ENCODE assay signal across 9 mouse cellular contexts in the genomic region with DNA sequence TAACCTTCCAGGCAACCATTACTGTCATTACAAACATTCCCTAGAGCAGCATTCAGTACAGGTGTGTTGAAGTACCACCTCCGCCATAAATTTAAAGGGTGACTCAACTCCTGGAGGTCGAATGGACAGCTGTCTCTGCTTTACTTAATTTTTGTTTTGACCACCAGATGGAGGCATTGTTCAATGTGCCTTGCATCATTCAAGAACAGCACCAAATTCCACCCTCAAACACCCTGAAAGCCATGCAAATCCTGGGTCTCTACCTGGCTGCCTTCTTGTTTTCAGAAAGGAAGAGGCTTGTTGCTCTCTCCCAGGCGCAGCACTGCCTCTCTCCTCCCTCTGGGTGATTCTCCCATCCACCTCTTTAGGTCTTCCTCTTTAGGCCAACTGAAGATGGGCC.
DNase-seq lines count a peak whose midpoint lies in the region; ATAC-seq and TF ChIP-seq lines count a peak whose summit lies in the region.
"Had no signal": no experiment of that assay in that cellular context is flagged by ENCODE, and none has a peak within 500 bp of the region (broad histone marks: within the 10 kb centered on the region; RNA-seq: fewer than 3 reads in every experiment).

No protein-coding gene starts in this region.

- no peak; the same call in 1 of the 2 replicates for ATAC-seq in embryonic facial prominence, embryonic 11.5 days (replicated peaks; ENCODE audit: insufficient number of reproducible peaks, low FRiP score, low TSS enrichment, low read depth)
- peak; percentile 62 for ATAC-seq in lung, embryonic 14.5 days (ENCODE audit: insufficient read depth)

- H3K27ac ChIP-seq in embryonic facial prominence, embryonic 11.5 days (replicated peaks; ENCODE audit: low read depth, low read length): no peak overlapping the region
- no peak overlapping the region for H3K27ac ChIP-seq in embryonic facial prominence, embryonic 10.5 days (replicated peaks)
- no peak overlapping the region for H3K27ac ChIP-seq in thymus, adult 2 months (ENCODE audit: control insufficient read depth, insufficient read depth, low read length)
- no peak overlapping the region for H3K27ac ChIP-seq in lung, embryonic 14.5 days (ENCODE audit: low read depth)
- H3K27ac ChIP-seq: limb, embryonic 15.5 days had no signal

- H3K9ac ChIP-seq in embryonic facial prominence, embryonic 11.5 days (replicated peaks; ENCODE audit: low read length): no peak overlapping the region
- H3K9ac ChIP-seq in lung, embryonic 14.5 days: no peak overlapping the region
- H3K9ac ChIP-seq: limb, embryonic 15.5 days had no signal

- TF ChIP-seq POLR2A in thymus, adult 2 months (IDR thresholded peaks at IDR 0.05; ENCODE audit: control insufficient read depth, extremely low read depth, insufficient read depth, low read length, poor library complexity): no peak

- H3K27me3 ChIP-seq in embryonic facial prominence, embryonic 11.5 days (ENCODE audit: control insufficient read depth, insufficient read depth, low read length): no peaks in the 10 kb centered on the region
- H3K27me3 ChIP-seq in embryonic facial prominence, embryonic 10.5 days (replicated peaks; ENCODE audit: low read depth, poor library complexity, severe bottlenecking): peaks cover 18% of the 10 kb centered on the region
- H3K27me3 ChIP-seq in thymus, adult 2 months (ENCODE audit: control insufficient read depth, insufficient read depth, low read length): no peaks in the 10 kb centered on the region
- H3K27me3 ChIP-seq in lung, embryonic 14.5 days (ENCODE audit: insufficient read depth, low read length): no peaks in the 10 kb centered on the region
- H3K27me3 ChIP-seq: limb, embryonic 15.5 days had no signal

- no peaks in the 10 kb centered on the region for H3K36me3 ChIP-seq in embryonic facial prominence, embryonic 11.5 days (replicated peaks; ENCODE audit: control insufficient read depth, insufficient read depth, low read depth, low read length)
- no peaks in the 10 kb centered on the region for H3K36me3 ChIP-seq in embryonic facial prominence, embryonic 10.5 days (replicated peaks)
- no peaks in the 10 kb centered on the region for H3K36me3 ChIP-seq in thymus, adult 2 months (ENCODE audit: control insufficient read depth, insufficient read depth, low read length)
- H3K36me3 ChIP-seq in lung, embryonic 14.5 days (ENCODE audit: insufficient read depth): no peaks in the 10 kb centered on the region
- H3K36me3 ChIP-seq: limb, embryonic 15.5 days had no signal

- no peaks in the 10 kb centered on the region for H3K9me3 ChIP-seq in embryonic facial prominence, embryonic 11.5 days (replicated peaks; ENCODE audit: control insufficient read depth, low read length)
- H3K9me3 ChIP-seq in embryonic facial prominence, embryonic 10.5 days: no peaks in the 10 kb centered on the region
- no peaks in the 10 kb centered on the region for H3K9me3 ChIP-seq in lung, embryonic 14.5 days (ENCODE audit: low read depth, low read length)
- H3K9me3 ChIP-seq: limb, embryonic 15.5 days had no signal

- TF ChIP-seq CTCF in thymus, adult 2 months (IDR thresholded peaks at IDR 0.05; ENCODE audit: borderline replicate concordance, control insufficient read depth, extremely low read depth, insufficient read depth, low read length, poor library complexity): no peak
- peak; percentile 83 for TF ChIP-seq CTCF in lung, embryonic 14.5 days (IDR thresholded peaks at IDR 0.05; ENCODE audit: low read depth)

- 31% methylated on average over 3 of the region's 3 CpGs for WGBS in embryonic facial prominence, embryonic 11.5 days
- 36% methylated on average over 3 of the region's 3 CpGs for WGBS in embryonic facial prominence, embryonic 10.5 days
- 36% methylated on average over 3 of the region's 3 CpGs for WGBS in thymus, adult 2 months
- 25% methylated on average over 3 of the region's 3 CpGs for WGBS in lung, embryonic 14.5 days

- H3K4me2 ChIP-seq in embryonic facial prominence, embryonic 11.5 days (ENCODE audit: low read depth, low read length): no peak overlapping the region
- H3K4me2 ChIP-seq in lung, embryonic 14.5 days: peak overlapping the region; percentile 31; the same call in 1 of the 2 replicates
- H3K4me2 ChIP-seq: limb, embryonic 15.5 days had no signal

- DNase-seq in embryonic facial prominence, embryonic 11.5 days (ENCODE audit: low spot score): peak; percentile 82
- no peak for DNase-seq in embryonic facial prominence, embryonic 10.5 days (ENCODE audit: low spot score)
- DNase-seq in thymus, adult 2 months: peak; percentile 29
- no peak for DNase-seq in thymus, postnatal 4 days
- DNase-seq in embryo, embryonic 10 days (ENCODE audit: low spot score): peak; percentile 81
- peak; percentile 61 for DNase-seq in hindlimb bud, embryonic 11.5 days (ENCODE audit: extremely low spot score, low read depth, low spot score)
- DNase-seq in lung, embryonic 14.5 days: peak; percentile 92
- no peak for DNase-seq in urinary bladder, postnatal 25 days (ENCODE audit: low spot score)

- H3K4me3 ChIP-seq in embryonic facial prominence, embryonic 11.5 days (ENCODE audit: low read depth, low read length): no peak overlapping the region
- H3K4me3 ChIP-seq in embryonic facial prominence, embryonic 10.5 days: no peak overlapping the region
- H3K4me3 ChIP-seq in thymus, adult 2 months (ENCODE audit: control insufficient read depth, insufficient read depth, low read length): no peak overlapping the region
- no peak overlapping the region for H3K4me3 ChIP-seq in lung, embryonic 14.5 days (ENCODE audit: low read depth, low read length)
- H3K4me3 ChIP-seq: limb, embryonic 15.5 days had no signal

- no peaks in the 10 kb centered on the region; the same call in 1 of the 2 replicates for H3K4me1 ChIP-seq in embryonic facial prominence, embryonic 11.5 days (ENCODE audit: control insufficient read depth, insufficient read depth, low read length)
- H3K4me1 ChIP-seq in embryonic facial prominence, embryonic 10.5 days: peaks cover 3% of the 10 kb centered on the region; the same call in 1 of the 2 replicates
- H3K4me1 ChIP-seq in thymus, adult 2 months (replicated peaks; ENCODE audit: control insufficient read depth, insufficient read depth, low read length): peaks cover 4% of the 10 kb centered on the region; the same call in 1 of the 2 replicates
- no peaks in the 10 kb centered on the region for H3K4me1 ChIP-seq in lung, embryonic 14.5 days (ENCODE audit: insufficient read depth)

Comparison
In these comparisons a context has a peak if more than half of its experiments do, and no peak if none do; other contexts are left out.
1. DNase-seq: peak in embryonic facial prominence, embryonic 11.5 days (single experiment), thymus, adult 2 months (single experiment), embryo, embryonic 10 days (single experiment), hindlimb bud, embryonic 11.5 days (single experiment) and lung, embryonic 14.5 days (single experiment); none in embryonic facial prominence, embryonic 10.5 days (single experiment), thymus, postnatal 4 days (single experiment) and urinary bladder, postnatal 25 days (single experiment).